Mouse (Mus musculus) embryonic stem cell, embryonic (primary cell): ENCODE data around the gene Gtpbp6.

Experiments
- CTCF ChIA-PET, 4 experiments: fragments of 300-600 bp in 2 of 4; fragments of 350-600 bp in 2 of 4; sonication (Branson Sonifier 250); formaldehyde crosslinking; loops; one replicate each; lab custom pipeline; 2022; ENCODE audit warnings: inconsistent platforms in 2 of 4; lab: Charles Lee
- POLR2A ChIA-PET, 4 experiments: fragments of 300-600 bp in 2 of 4; fragments of 350-600 bp in 2 of 4; sonication (Branson Sonifier 250); formaldehyde crosslinking; loops; one replicate each; lab custom pipeline; 2022; ENCODE audit warnings: antibody characterized with exemption in 4 of 4, inconsistent platforms in 1 of 4; lab: Charles Lee

The Gtpbp6 gene

DNA sequence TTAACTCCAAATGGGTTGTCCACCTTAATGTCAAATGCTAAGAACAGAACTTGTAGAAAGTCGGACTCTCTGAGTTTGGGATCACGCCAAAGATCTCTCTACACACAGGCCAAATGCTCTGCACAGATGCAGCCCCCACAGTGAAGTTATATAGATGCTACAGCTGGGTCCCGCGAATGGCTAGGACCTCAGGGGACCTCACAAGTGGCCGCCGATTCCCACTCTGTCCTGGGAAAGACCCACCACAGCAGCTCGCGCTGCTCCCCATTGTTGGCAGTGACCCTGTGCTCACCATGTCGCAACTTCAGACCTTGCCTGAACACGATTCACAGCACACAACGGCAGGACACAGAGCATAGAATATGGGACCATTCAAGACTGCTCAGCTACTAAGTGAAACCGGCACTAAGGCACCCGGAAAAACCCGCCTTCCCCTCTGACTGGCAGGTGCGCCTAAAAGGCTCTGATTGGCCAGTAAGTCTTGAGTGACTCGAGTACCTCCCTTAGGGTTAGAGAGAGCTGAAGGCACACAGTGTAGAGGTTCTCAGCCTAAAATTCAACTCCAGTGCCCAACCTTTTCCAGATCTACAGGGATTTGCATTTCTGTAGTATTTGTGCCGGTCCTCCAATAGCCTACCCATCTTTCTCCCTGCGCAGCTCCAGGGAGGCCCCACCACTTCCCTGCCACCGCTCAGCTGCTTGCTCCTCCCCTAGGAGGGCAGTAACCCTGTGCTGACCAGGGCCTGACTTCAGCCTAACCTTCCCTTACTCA is 50.2 kb downstream of the Gtpbp6 start:
- ChIA-PET POLR2A (interaction anchor here in 3 of 4 experiments (0.6 to 2.2 kb wide), 39 partner anchors 12 to 713 kb away, joined by 3 to 20 read pairs (median 5); partner anchors contain the start of genes Gm35315 (in 3 of the 3), Zfp932 (in 2 of the 3), Ankle2 (in 1 of the 3) and Chfr (in 1 of the 3)), CTCF (interaction anchor here in 2 of 4 experiments (0.5 to 0.9 kb wide), 3 partner anchors 77 to 227 kb away, joined by 3 read pairs; no protein-coding TSS in a partner anchor)
